Mouse (Mus musculus) lung, embryonic 14.5 days (tissue): ENCODE measurements around the gene Ift57. TPM values are rescaled to one million over a fixed set of nuclear protein-coding genes. Genes with fewer than 3 reads are reported as not detected.

Source experiments
- ATAC-seq: fragments of 200-750 bp; cut with Nextera tagmentation; 2 replicates; pipeline ENCODE4 v1.8.0; 2017; ENCODE audit warnings: mild to moderate bottlenecking, moderate TSS enrichment, moderate library complexity; ENCODE audit not compliant: insufficient read depth
- DNase-seq: peaks from one replicate; pipeline ENCODE4 v3.0.0-alpha.2; 2015
- H3K27ac ChIP-seq: fragments of 300-500 bp; sonication (generic); 2 replicates; pipeline ENCODE4 v1.5.1; 2014; ENCODE audit warnings: low read depth, mild to moderate bottlenecking, moderate library complexity
- H3K27me3 ChIP-seq: fragments of 300-500 bp; sonication (generic); 2 replicates; pipeline ENCODE4 v1.6.1; 2014; ENCODE audit warnings: low read length, control low read depth; ENCODE audit not compliant: insufficient read depth
- H3K36me3 ChIP-seq: fragments of 300-500 bp; sonication (generic); 2 replicates; pipeline ENCODE4 v1.6.1; 2014; ENCODE audit warnings: control low read depth; ENCODE audit not compliant: insufficient read depth
- H3K4me1 ChIP-seq: fragments of 300-500 bp; sonication (generic); 2 replicates; pipeline ENCODE4 v1.6.1; 2014; ENCODE audit warnings: antibody characterized with exemption, control low read depth; ENCODE audit not compliant: insufficient read depth
- H3K4me2 ChIP-seq: fragments of 300-500 bp; sonication (generic); 2 replicates; pipeline ENCODE4 v1.6.1; 2014; ENCODE audit warnings: mild to moderate bottlenecking
- H3K4me3 ChIP-seq: fragments of 300-500 bp; sonication (generic); 2 replicates; pipeline ENCODE4 v1.5.1; 2014; ENCODE audit warnings: low read depth, low read length
- H3K9ac ChIP-seq: fragments of 300-500 bp; sonication (generic); 2 replicates; pipeline ENCODE4 v1.6.1; 2014
- H3K9me3 ChIP-seq: fragments of 300-500 bp; sonication (generic); 2 replicates; pipeline ENCODE4 v1.6.1; 2016; ENCODE audit warnings: low read depth, low read length, control low read depth
- CTCF ChIP-seq: IDR thresholded peaks from 2 replicates; pipeline ENCODE4 v1.5.1; 2016; ENCODE audit warnings: antibody characterized with exemption, low read depth
- WGBS: fragments of 180-500 bp; shearing (Covaris S2); extraction: QIAGEN DNeasy Blood & Tissue Kit; methylation state at CpG from one replicate; pipeline ENCODE4 v1.1.7; 2014; 5-methylcytosine and 5-hydroxymethylcytosine counted together
- polyA plus RNA-seq: library from polyadenylated mRNA; unstranded; fragments of >200 nt; fragmentation: Nextera tagmentation; extraction: Ambion mirVana; gene quantifications from 2 replicates; pipeline ENCODE4 v1.2.1, GENCODE M21; 2014

Ift57 gene
- polyA plus RNA-seq, 1 experiment from 2014 or later = 31.9 TPM

- Histone ChIP-seq H3K27ac (no peak overlapping the region), H3K9me3 (no peaks in the 10 kb centered on the region), H3K9ac (no peak overlapping the region), H3K4me3 (no peak overlapping the region), H3K4me1 (0 out of 2 replicates have a peak, but pooled peaks cover 5% of the 10 kb centered on the region), H3K4me2 (no peak overlapping the region), H3K36me3 (no peaks in the 10 kb centered on the region), H3K27me3 (no peaks in the 10 kb centered on the region)
- 36% methylated on average over 5 of the region's 5 CpGs for WGBS
- ATAC-seq = peak; percentile 70; the same call in 1 of the 2 replicates
- peak; percentile 81 for DNase-seq
- TF ChIP-seq CTCF = no peak
These were observed 102.4 kb downstream of the Ift57 start for GRCm38 (mm10) chr16:49801399-49801798.

- no peak for TF ChIP-seq CTCF
- Histone ChIP-seq H3K9me3 (no peaks in the 10 kb centered on the region), H3K36me3 (no peaks in the 10 kb centered on the region), H3K4me1 (0 out of 2 replicates have a peak, but pooled peaks cover 5% of the 10 kb centered on the region), H3K27ac (no peak overlapping the region), H3K27me3 (no peaks in the 10 kb centered on the region), H3K9ac (no peak overlapping the region), H3K4me3 (no peak overlapping the region), H3K4me2 (no peak overlapping the region)
- 76% methylated on average over 2 of the region's 2 CpGs for WGBS
- DNase-seq (no peak), ATAC-seq (no peak)
These were observed 104.0 kb downstream of the Ift57 start for GRCm38 (mm10) chr16:49802993-49803392.

GRCm38 (mm10) chr16:49803932-49804461 is 105.0 kb downstream of the Ift57 start:
- H3K9me3 ChIP-seq = no peaks in the 10 kb centered on the region
- ATAC-seq = 0 out of 2 replicates have a peak, but pooled peaks have one; percentile 35
- peak overlapping the region; percentile 22 for H3K4me3 ChIP-seq
- peak overlapping the region; percentile 34; the same call in 1 of the 2 replicates for H3K9ac ChIP-seq
- no peak for TF ChIP-seq CTCF
- DNase-seq = peak; percentile 47
- H3K36me3 ChIP-seq = no peaks in the 10 kb centered on the region
- no peaks in the 10 kb centered on the region for H3K27me3 ChIP-seq
- no peak overlapping the region for H3K27ac ChIP-seq
- H3K4me2 ChIP-seq = peak overlapping the region; percentile 63
- WGBS = 6% methylated on average over 12 of the region's 12 CpGs
- 0 out of 2 replicates have a peak, but pooled peaks cover 5% of the 10 kb centered on the region for H3K4me1 ChIP-seq

GRCm38 (mm10) chr16:49806920-49807319 is 107.9 kb downstream of the Ift57 start:
- Histone ChIP-seq H3K27ac (no peak overlapping the region), H3K27me3 (no peaks in the 10 kb centered on the region), H3K4me3 (no peak overlapping the region), H3K4me1 (0 out of 2 replicates have a peak, but pooled peaks cover 3% of the 10 kb centered on the region), H3K36me3 (no peaks in the 10 kb centered on the region), H3K9me3 (no peaks in the 10 kb centered on the region), H3K4me2 (no peak overlapping the region), H3K9ac (no peak overlapping the region)
- TF ChIP-seq CTCF = no peak
- DNase-seq (no peak), ATAC-seq (no peak)
- 82% methylated on average over 10 of the region's 10 CpGs for WGBS

GRCm38 (mm10) chr16:49807419-49807841 is 108.4 kb downstream of the Ift57 start:
- no peak overlapping the region for H3K4me2 ChIP-seq
- 0 out of 2 replicates have a peak, but pooled peaks cover 3% of the 10 kb centered on the region for H3K4me1 ChIP-seq
- 59% methylated on average over 7 of the region's 7 CpGs for WGBS
- no peaks in the 10 kb centered on the region for H3K27me3 ChIP-seq
- H3K4me3 ChIP-seq = no peak overlapping the region
- H3K27ac ChIP-seq = no peak overlapping the region
- DNase-seq = no peak
- no peaks in the 10 kb centered on the region for H3K36me3 ChIP-seq
- no peaks in the 10 kb centered on the region for H3K9me3 ChIP-seq
- TF ChIP-seq CTCF = no peak
- no peak for ATAC-seq
- H3K9ac ChIP-seq = no peak overlapping the region

GRCm38 (mm10) chr16:49807862-49808430 is 108.9 kb downstream of the Ift57 start:
- no peak overlapping the region for H3K9ac ChIP-seq
- H3K4me3 ChIP-seq = no peak overlapping the region
- no peak for TF ChIP-seq CTCF
- no peaks in the 10 kb centered on the region for H3K36me3 ChIP-seq
- DNase-seq (no peak), ATAC-seq (no peak)
- no peaks in the 10 kb centered on the region for H3K27me3 ChIP-seq
- 0 out of 2 replicates have a peak overlapping the region, but pooled peaks have one; percentile 7 for H3K4me2 ChIP-seq
- 60% methylated on average over 18 of the region's 18 CpGs for WGBS
- no peaks in the 10 kb centered on the region for H3K9me3 ChIP-seq
- 0 out of 2 replicates have a peak, but pooled peaks cover 3% of the 10 kb centered on the region for H3K4me1 ChIP-seq
- no peak overlapping the region for H3K27ac ChIP-seq

- no peak overlapping the region for H3K4me2 ChIP-seq
- DNase-seq = no peak
- H3K27me3 ChIP-seq = no peaks in the 10 kb centered on the region
- no peak overlapping the region for H3K27ac ChIP-seq
- no peak for TF ChIP-seq CTCF
- H3K9me3 ChIP-seq = no peaks in the 10 kb centered on the region
- no peaks in the 10 kb centered on the region for H3K4me1 ChIP-seq
- ATAC-seq = no peak
- 60% methylated on average over 2 of the region's 2 CpGs for WGBS
- no peak overlapping the region for H3K4me3 ChIP-seq
- no peaks in the 10 kb centered on the region for H3K36me3 ChIP-seq
- no peak overlapping the region for H3K9ac ChIP-seq
These were observed 112.9 kb downstream of the Ift57 start for GRCm38 (mm10) chr16:49811897-49812296.
